Mouse (Mus musculus): ENCODE results near the gene Tbc1d2.
"Not testable (repeated sequence)": the region's sequence is repeated elsewhere in the genome, so short reads cannot be mapped to it uniquely, and the experiment has no call there.

Gene Tbc1d2

GRCm38 (mm10) chr4:46584536-46584935, 65.5 kb downstream of the Tbc1d2 start:
- not testable (repeated sequence) for ATAC-seq (ENCODE audit: insufficient number of reproducible peaks, low FRiP score, low TSS enrichment)

DNA sequence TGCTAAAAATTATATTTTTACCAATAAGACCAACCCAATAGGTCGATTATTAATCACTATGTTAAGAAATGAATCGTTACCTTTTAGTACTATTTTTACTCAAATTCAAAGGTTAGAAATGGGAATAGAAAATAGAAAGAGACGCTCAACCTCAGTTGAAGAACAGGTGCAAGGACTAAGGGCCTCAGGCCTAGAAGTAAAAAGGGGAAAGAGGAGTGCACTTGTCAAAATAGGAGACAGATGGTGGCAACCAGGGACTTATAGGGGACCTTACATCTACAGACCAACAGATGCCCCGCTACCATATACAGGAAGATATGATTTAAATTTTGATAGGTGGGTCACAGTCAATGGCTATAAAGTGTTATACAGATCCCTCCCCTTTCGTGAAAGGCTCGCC, 65.9 kb downstream of the Tbc1d2 start:
- not testable (repeated sequence) for ATAC-seq (ENCODE audit: insufficient number of reproducible peaks, low FRiP score, low TSS enrichment)

DNA sequence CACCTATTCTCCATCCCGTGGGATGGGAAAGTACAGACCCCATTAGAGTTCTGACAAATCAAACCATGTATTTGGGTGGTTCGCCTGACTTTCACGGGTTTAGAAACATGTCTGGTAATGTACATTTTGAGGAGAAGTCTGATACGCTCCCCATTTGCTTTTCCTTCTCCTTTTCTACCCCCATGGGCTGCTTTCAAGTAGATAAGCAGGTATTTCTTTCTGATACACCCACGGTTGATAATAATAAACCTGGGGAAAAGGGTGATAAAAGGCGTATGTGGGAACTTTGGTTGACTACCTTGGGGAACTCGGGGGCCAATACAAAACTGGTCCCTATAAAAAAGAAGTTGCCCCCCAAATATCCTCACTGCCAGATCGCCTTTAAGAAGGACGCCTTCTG, 68.0 kb downstream of the Tbc1d2 start:
- not testable (repeated sequence) for ATAC-seq (ENCODE audit: insufficient number of reproducible peaks, low FRiP score, low TSS enrichment)

GRCm38 (mm10) chr4:46581577-46581976, 68.4 kb downstream of the Tbc1d2 start:
- not testable (repeated sequence) for ATAC-seq (ENCODE audit: insufficient number of reproducible peaks, low FRiP score, low TSS enrichment)

- ATAC-seq (ENCODE audit: insufficient number of reproducible peaks, low FRiP score, low TSS enrichment), result not testable (repeated sequence)
Measured at GRCm38 (mm10) chr4:46580799-46581243, 69.2 kb downstream of the Tbc1d2 start.

GRCm38 (mm10) chr4:46578796-46579346, 71.1 kb downstream of the Tbc1d2 start:
- not testable (repeated sequence) for ATAC-seq (ENCODE audit: insufficient number of reproducible peaks, low FRiP score, low TSS enrichment)

- no peak for ATAC-seq (ENCODE audit: insufficient number of reproducible peaks, low FRiP score, low TSS enrichment)
Measured at GRCm38 (mm10) chr4:46578228-46578627, 71.8 kb downstream of the Tbc1d2 start.

DNA sequence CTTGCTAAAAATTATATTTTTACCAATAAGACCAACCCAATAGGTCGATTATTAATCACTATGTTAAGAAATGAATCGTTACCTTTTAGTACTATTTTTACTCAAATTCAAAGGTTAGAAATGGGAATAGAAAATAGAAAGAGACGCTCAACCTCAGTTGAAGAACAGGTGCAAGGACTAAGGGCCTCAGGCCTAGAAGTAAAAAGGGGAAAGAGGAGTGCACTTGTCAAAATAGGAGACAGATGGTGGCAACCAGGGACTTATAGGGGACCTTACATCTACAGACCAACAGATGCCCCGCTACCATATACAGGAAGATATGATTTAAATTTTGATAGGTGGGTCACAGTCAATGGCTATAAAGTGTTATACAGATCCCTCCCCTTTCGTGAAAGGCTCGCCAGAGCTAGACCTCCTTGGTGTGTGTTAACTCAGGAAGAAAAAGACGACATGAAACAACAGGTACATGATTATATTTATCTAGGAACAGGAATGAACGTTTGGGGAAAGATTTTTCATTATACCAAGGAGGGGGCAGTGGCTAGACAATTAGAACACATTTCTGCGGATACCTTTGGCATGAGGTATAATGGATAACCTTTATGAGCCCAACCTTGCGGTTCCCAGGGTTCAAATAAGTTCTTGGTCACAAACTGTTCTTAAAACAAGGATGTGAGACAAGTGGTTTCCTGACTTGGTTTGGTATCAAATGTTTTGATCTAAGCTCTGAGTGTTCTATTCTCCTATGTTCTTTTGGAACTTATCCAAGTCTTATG, 74.3 kb downstream of the Tbc1d2 start:
- not testable (repeated sequence) for ATAC-seq (ENCODE audit: insufficient number of reproducible peaks, low FRiP score, low TSS enrichment)

DNA sequence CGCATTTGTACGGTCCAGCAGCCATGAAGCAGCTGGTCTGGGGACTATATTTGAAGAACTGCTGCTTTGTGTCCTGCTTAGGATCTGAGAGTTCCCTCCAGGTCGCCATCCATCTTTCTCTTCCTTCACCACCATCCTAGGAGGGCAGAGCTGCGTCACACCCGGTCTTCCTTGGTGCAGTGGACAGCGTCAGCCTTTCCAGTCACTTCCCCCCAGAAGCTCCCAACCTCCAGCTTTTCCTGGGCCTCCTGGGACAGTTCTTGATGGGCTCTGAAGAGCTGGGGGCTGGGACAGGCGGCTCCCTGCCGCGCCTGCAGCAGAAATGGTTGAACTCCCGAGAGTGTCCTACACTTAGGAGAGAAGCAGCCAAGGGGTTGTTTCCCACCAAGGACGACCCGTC, 75.2 kb downstream of the Tbc1d2 start:
- no peak for ATAC-seq (ENCODE audit: insufficient number of reproducible peaks, low FRiP score, low TSS enrichment)

GRCm38 (mm10) chr4:46574024-46574753, 75.8 kb downstream of the Tbc1d2 start:
- ATAC-seq (ENCODE audit: insufficient number of reproducible peaks, low FRiP score, low TSS enrichment), result peak; percentile 58; the same call in 1 of the 2 replicates

DNA sequence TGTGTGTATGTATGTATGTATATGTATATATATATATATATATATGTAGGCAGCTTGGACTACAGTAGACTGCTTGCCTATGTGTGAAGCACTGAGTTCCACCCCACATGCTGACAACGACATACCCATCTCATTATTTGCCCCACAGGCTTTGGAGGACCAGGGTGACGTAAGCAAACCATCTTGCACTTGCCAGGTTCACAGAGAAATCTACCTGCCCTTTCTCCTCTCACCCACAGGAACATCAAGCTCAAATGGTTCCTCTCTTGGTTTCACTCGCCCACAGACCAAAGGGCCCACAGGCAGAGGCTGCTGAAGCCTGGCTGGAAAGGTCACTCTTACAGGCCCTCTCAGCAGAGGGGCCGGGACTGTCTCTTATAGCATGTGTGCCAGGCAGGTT, 77.4 kb downstream of the Tbc1d2 start:
- no peak for ATAC-seq (ENCODE audit: insufficient number of reproducible peaks, low FRiP score, low TSS enrichment)

- no peak for ATAC-seq (ENCODE audit: insufficient number of reproducible peaks, low FRiP score, low TSS enrichment)
Measured at GRCm38 (mm10) chr4:46571744-46572143, 78.3 kb downstream of the Tbc1d2 start.

DNA sequence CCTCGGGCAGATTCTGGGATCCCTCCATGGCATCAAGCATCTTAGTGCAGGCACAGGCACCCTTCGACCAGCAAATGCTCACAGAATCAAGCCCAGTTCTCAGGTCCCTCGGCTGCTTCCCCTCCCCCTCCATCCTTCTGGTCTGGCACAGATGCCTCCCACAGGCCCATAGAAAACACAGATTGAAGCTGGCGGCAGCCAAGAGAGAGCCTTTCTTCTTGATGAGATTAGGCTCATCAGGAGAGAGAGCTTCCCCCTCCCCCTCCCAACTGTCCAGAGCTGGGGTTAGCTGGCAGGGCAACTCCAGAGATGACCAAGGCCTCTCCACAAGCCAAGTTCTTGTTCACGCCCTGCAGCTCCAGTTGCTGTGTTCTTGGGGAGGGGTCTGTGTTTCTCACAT, 80.3 kb downstream of the Tbc1d2 start:
- ATAC-seq (ENCODE audit: insufficient number of reproducible peaks, low FRiP score, low TSS enrichment), result peak; percentile 68

- no peak for ATAC-seq (ENCODE audit: insufficient number of reproducible peaks, low FRiP score, low TSS enrichment)
Measured at GRCm38 (mm10) chr4:46568169-46568568, 81.8 kb downstream of the Tbc1d2 start.

- no peak for ATAC-seq (ENCODE audit: insufficient number of reproducible peaks, low FRiP score, low TSS enrichment)
Measured at GRCm38 (mm10) chr4:46566931-46567671, 82.9 kb downstream of the Tbc1d2 start.

DNA sequence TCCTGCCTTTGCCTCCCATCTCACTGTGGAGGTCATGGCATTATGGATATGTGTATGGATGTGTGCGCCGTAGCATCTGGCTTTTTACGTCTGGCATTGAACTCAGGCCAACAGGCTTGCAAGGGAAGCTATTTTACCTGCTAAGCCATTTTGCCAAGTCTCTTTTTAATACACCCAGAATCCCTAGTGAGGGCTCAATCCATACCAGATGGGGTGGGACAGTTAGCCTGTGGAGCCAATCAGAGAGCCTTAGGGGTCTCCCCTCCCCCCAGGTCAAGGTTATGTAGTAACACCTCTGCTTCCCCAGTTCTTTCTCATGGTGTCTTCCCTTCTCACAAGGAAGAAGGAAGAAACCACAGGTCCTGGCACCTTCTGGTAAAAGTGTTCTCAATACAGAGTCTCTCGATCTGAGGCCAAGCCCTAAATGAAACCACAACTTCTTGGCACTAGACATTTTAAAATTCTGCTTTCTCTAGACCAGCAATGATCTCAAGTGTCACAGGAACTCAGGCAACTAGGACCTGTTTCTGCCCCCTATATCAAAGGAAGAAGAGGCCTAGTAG, 84.5 kb downstream of the Tbc1d2 start:
- ATAC-seq (ENCODE audit: insufficient number of reproducible peaks, low FRiP score, low TSS enrichment), result no peak

- no peak for ATAC-seq (ENCODE audit: insufficient number of reproducible peaks, low FRiP score, low TSS enrichment)
Measured at GRCm38 (mm10) chr4:46564247-46564646, 85.8 kb downstream of the Tbc1d2 start.

DNA sequence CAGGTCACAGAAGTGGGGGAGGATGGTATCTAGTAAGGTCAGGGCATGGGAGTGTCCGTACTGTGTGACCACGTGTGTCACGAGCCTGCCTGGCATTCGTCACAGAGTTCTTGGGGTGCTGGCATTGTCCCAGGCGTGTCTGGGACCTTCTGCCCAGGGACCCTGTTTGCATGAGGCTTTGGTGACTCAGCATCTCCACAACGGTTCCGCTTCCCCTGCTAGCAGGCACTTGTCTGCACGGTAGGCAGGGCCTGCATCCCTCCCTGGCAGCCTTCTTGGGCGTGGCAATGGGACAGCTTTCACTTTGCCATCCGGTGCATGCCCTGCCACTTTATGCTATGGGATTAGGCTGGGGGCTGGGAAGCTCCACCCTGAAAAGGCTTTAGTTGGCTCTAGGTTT, 86.2 kb downstream of the Tbc1d2 start:
- ATAC-seq (ENCODE audit: insufficient number of reproducible peaks, low FRiP score, low TSS enrichment), result no peak

GRCm38 (mm10) chr4:46562841-46563240, 87.2 kb downstream of the Tbc1d2 start:
- ATAC-seq (ENCODE audit: insufficient number of reproducible peaks, low FRiP score, low TSS enrichment), result no peak

- no peak for ATAC-seq (ENCODE audit: insufficient number of reproducible peaks, low FRiP score, low TSS enrichment)
Measured at GRCm38 (mm10) chr4:46562037-46562436, 88.0 kb downstream of the Tbc1d2 start.

All from cerebellum, adult (tissue).